Mouse (Mus musculus) cerebellum, adult 11-12 months (tissue): ENCODE data around the gene Anapc5.

Source experiments
- DNase-seq: peaks from one replicate; pipeline ENCODE4 v3.0.0; 2022

The Anapc5 gene

DNA sequence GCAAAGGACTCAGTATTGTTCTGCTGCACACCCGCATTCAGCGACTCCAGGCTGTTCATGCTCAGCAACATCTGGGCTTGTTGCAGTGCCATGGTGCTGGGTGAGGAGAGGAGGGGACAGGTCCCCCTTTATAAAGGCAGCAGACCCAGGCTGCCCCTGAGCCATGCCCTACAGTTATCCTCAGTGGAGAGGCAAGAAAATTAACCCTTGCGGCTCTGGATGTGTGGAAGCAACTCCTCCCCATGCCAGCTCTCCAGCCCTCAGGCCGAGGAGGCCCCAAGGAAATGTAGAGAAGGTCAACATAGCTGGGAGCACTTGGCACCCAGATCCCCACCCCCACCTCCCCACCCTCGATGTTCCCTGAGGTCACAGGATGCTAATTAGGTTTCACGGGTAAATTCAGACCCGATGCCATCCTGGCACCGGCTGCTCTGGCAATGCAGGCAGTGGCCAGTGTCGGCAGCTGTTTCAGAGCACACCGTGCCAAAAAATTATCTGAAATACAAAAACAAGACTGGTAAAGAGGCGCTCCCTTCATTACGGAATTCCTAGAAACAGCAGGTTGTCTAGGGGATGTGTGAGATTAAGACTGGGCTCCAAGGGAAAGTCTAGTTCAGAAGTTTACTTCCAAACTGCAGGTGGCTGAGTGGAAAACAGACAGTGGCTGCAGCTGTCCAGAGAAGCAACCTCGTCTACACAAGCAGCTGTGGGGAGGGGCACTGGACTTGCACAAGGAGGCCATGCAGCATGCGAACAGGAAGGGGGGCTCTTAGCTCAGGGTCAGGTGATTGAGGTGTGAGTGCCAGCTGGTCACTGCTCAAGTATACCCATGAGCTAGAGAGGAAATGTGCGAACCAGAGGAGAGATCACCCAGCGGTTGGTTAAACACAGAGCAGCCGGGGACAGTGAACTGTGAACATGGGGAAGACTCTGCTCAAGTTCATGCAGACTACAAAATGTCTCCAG lies 21.5 kb downstream of the Anapc5 start:
- DNase-seq = no peak

- peak; percentile 70 for DNase-seq
These were observed 22.4 kb downstream of the Anapc5 start for GRCm38 (mm10) chr5:122798557-122799378.

DNA sequence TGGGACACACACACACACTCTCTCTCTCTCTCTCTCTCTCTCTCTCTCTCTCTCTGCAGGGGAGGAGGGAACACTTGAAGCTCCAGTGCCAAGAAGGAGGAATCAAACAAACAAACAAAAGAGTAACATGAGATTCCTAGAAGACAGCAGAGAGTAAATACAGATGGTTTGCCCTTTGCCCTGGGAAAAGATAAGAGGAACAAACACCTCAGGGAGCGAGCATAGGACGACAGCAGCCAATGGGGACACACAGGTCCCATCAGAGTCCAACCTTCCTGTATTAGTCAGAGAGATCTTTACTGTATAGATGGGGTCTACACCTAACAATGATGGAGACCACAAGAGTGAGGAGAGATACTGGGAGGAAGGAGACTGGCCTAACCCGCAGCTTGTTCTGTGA lies 23.3 kb downstream of the Anapc5 start:
- DNase-seq = no peak

DNA sequence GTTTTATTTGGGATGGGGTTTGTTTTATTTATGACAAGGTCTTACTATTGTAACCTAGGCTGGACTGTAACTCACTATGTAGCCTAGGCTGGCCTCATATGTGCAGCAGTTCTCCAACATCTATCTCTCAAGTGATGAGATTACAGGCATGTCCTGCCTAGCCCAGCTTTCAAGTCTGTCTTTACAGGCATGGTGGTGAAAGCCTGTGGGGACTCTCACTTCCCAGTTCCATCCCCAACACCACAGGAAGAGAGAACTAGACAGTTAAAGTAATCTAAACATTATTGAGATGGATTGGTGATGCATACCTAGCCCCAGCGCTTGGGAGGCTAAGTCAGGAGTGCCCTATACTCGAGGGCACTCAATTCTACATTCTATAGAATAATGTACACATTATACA lies 32.4 kb downstream of the Anapc5 start:
- DNase-seq = no peak

GRCm38 (mm10) chr5:122786035-122786819 lies 34.9 kb downstream of the Anapc5 start:
- DNase-seq = no peak

DNA sequence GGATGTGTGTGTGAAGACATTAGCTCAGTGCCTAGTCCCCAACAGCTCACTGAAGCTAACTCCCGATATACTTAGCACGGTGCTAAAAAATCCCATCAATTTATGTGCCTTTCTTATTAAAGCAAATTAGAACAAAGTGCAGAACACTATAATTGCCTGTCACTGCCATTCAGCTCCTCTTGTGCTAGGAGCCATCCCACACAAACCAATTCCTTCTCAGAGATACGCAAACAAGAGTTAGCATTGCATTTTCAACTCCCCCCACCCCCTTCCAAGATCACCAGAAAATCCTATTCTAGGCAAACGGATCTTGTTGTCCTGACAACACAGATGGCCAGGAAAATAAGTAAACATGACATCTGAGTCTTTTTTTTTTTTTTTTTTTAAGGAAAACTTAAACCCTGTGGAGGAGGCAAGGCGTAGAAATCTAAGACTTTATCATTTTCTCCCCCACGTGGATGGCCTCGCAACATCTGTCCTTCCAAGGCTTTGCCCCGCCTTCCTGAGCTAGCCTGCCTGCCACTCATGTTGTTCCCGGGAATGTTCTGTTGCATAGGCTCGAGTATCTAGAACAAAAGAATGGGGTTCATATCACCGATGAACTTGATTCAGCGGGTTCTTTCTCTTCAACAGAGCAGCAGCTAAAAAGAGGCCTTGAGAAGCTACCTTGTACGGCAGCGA lies 37.3 kb downstream of the Anapc5 start:
- DNase-seq = no peak

DNA sequence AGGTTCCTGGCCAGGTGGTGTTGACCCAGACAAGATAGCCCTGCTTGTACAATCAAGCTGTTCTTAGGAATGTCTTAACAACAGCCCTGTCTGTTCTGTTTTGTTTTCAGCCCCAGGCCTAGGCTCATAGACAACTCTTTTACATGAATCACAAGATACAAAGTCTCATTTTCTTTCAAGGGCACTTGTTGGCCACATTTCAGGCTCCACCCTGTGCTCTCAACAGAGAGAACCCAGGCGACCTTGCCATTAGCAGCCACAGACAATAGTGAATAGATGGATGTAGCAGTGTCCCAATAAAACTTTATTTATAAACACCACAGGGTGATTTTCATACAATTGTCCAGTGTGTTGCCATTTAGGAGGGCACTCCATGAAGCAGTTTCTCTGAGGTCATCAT lies 39.1 kb downstream of the Anapc5 start:
- DNase-seq = no peak

DNA sequence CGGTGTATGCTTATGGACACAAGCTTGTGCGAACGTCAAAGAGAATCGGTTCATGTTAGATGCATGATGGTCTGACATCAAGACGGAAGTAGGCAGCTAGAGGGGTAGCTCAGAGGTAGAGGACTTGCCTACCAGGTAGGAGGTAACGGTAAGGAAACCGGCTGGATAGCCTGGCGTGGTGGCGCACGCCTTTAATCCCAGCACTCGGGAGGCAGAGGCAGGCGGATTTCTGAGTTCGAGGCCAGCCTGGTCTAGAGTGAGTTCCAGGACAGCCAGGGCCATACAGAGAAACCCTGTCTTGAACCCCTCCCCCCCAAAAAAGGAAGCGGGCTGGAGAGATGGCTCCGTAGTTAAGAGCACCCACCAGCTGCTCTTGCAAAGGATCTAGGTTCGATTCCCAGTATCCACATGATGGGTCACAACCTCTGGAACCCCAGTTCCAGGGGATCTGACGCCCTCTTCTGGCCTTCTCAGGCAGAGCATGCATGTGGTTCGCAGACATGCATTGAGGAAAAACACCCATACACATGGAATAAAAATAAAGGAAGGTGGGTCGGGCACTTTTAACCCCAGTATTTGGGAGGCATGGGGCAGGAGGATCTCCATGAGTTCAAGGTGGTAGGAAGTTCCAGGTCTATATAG lies 40.2 kb downstream of the Anapc5 start:
- DNase-seq = no peak

- DNase-seq = peak; percentile 88
These were observed 41.8 kb downstream of the Anapc5 start, which contains the start of gene Camkk2 for GRCm38 (mm10) chr5:122779277-122779834. Gene Camkk2 (minus strand): TSS chr5:122779409.

DNA sequence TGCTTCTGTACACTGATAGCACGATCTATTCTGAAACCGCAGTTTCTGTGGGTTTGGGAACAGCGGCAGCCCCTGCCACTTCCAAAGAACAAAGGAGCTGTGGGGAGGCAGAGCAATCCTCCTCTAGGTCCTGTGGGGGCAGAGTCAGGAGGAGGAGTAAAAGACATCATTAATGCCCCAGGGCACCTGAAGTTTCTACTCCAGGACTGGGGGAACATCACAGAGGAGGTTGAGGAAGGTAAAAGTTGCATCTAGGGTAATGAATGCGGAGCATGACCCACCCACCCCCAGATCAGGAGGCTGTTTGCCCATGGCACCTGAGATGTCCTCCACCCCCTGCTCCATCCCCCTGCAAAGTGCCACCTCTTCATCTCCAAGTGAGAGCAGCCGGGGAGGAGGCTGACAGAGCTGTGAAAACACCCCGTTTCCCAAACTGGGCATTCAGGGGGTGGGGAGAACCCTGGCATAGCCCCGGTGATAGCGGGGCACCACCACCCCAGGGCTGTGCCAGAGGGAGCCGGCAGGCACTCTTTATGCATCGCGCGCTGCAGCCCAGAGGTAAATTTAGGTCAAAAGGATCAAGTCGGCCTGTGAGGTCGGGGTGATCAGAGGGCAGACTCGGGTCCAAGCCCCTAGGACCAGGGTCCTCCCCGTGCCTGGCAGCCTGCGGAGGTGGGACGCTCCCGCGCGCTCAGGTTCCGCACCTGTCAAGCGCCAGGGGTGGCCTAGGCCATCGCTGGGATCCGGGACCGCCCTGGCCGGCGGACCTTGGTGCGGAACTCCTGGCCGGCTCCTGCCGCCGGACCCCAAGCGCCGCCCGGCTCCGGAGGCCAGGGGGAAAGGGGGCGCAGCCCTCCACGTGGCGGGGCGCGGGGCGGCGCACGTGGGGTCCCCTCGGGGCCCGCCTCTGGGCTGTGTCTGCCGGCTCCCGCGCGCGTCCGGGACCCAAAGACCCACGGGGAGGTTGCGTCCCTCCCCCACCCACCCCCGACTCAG lies 42.6 kb downstream of the Anapc5 start:
- DNase-seq = peak; percentile 68

DNA sequence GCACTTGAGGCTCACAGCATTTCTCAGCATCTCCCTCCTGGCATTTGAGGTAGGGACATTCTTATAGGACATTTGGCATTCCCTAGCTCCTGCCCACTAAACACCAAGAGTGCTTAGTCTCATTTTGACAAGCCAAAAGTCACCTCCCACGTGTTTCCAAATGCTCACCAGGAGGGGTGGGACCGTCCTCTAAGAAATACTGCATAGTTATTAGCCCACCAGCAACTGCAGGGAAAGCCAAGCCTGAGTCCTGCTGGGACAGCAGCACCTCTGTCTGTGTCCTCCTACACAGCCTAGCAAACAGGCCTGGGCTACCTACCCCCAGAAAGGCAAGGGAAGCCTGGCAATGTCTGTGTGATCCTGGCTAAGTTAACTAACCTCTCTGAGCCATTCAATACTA lies 43.8 kb downstream of the Anapc5 start:
- no peak for DNase-seq

DNA sequence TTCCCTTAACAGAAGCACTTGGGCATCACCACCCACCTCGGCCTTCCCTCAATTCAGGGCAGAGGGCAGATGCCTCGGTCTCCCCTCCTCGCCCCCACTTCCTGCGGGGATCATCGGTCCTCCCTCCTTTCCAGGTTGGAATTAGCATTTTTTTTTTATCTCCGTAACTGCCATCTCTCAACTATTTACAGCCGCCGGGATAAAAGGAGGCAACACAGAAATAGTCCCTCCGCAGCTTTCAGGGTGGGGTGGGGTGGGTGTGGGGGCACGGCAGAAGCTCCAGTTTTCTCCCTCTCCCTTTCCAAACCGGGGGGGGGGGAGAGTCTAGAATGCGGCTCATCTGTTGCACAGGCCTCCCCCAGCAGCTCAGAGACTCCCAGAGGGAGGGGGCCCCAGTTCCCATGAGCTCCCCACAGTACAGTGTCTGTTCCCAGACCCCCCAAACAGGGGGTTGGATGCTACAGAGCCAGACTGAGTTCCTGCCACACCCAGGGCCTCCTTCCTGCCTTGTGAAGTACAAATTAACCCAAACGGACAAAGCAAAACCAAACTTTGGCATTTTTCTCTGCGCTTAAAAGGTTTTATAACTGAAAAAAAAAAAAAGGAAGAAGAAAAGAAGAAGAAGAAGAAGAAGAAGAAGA lies 45.4 kb downstream of the Anapc5 start:
- DNase-seq = no peak

GRCm38 (mm10) chr5:122774743-122775611 lies 46.2 kb downstream of the Anapc5 start:
- peak; percentile 66 for DNase-seq

DNA sequence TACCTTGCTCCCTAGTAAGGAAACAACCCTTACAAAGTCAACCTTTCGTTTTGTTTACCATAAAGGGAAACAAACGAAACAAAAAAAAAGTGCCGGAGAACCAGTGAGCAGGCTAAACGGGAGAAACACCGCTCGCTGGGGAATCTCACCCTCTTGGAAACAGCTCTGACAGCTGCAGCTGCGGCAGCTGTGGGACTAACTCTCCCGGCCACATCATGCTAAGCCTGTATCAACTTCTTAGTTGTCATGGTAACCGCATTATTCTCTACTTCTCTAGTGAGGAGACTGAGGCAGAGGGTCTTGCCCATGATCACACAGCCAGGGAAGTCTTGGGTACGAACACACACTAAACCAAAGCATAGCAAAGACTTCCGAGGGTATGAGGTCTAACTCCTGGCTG lies 47.4 kb downstream of the Anapc5 start:
- no peak for DNase-seq

GRCm38 (mm10) chr5:122771428-122771827 lies 49.7 kb downstream of the Anapc5 start:
- DNase-seq = no peak

DNA sequence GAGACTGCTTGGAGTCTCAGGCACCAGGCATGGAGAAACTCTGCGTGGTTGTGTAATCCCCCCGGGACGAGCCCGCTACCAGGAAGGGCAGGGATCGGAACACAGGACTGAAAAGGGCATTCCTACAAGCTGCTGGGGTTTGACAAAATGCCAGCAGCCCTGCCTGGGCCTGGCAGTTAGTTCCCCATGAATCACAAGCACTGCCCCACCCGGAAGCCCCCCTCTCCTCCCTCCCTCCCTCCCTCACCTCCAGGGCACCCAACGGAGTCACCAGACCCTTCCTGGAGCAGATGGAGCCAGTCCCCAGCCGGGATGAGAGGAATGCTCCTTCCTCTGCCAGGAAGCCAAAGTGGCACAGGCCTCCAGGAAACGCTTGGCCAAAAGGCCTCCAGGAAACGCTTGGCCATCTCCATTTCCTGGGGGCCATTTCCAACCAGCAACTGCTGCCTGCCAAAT lies 50.3 kb downstream of the Anapc5 start:
- peak; percentile 96 for DNase-seq

- peak; percentile 71 for DNase-seq
These were observed 50.8 kb downstream of the Anapc5 start for GRCm38 (mm10) chr5:122770304-122770703.

DNA sequence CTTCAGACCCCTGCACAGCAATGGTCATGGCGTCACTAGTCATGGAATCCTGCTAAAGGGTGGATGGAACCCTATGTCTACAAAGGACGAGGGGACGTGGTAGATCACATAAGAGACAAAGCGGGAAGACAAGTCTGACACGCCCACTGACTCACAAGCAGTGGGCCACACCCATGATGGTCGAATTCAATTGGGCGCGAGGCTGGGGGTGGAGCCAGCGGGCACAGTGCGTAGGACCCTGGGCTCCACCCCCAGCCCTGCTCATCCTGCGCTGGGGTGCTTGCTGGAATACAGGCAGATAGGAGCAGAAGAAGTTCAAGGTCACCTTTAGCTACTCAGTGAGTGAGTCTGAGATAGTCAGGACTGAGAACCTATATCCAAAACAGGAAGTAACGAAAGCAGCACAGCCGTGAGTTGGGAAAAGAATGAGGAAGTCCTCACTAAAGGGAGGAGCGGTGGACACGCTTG lies 52.0 kb downstream of the Anapc5 start:
- DNase-seq = peak; percentile 67
